Mouse (Mus musculus) mature B cell (primary cell): Measurements from ENCODE around the gene Utp3.

Experiments
- in situ Hi-C: fragments of 300-500 bp; cut with MboI; formaldehyde crosslinking; loops from 2 replicates; pipeline ENCODE4 v1.14.3; 2019

The Utp3 gene

GRCm38 (mm10) chr5:88569541-88569940 lies 15.3 kb downstream of the Utp3 start:
- in situ Hi-C loops, result no loop called here

GRCm38 (mm10) chr5:88574829-88575228 lies 20.6 kb downstream of the Utp3 start:
- in situ Hi-C loops, result no loop called here

- in situ Hi-C loops, result no loop called here
Observed at GRCm38 (mm10) chr5:88575506-88576338, 21.5 kb downstream of the Utp3 start.

- in situ Hi-C loops, result no loop called here
Observed at GRCm38 (mm10) chr5:88580681-88581080, 26.4 kb downstream of the Utp3 start.

- in situ Hi-C loops, result no loop called here
Observed at GRCm38 (mm10) chr5:88581343-88581742, 27.1 kb downstream of the Utp3 start.

- in situ Hi-C loops, result no loop called here
Observed at GRCm38 (mm10) chr5:88583271-88584031, 29.2 kb downstream of the Utp3 start.

- in situ Hi-C loops, result no loop called here
Observed at GRCm38 (mm10) chr5:88584061-88584460, 29.8 kb downstream of the Utp3 start.

- in situ Hi-C loops, result no loop called here
Observed at GRCm38 (mm10) chr5:88586407-88587174, 32.3 kb downstream of the Utp3 start.

GRCm38 (mm10) chr5:88587211-88587934 lies 33.1 kb downstream of the Utp3 start:
- in situ Hi-C loops, result no loop called here

- in situ Hi-C loops, result no loop called here
Observed at GRCm38 (mm10) chr5:88588481-88588880, 34.2 kb downstream of the Utp3 start.

- in situ Hi-C loops, result no loop called here
Observed at GRCm38 (mm10) chr5:88593421-88594172, 39.3 kb downstream of the Utp3 start.

- in situ Hi-C loops, result no loop called here
Observed at GRCm38 (mm10) chr5:88594173-88594569, 39.9 kb downstream of the Utp3 start.

- in situ Hi-C loops, result no loop called here
Observed at GRCm38 (mm10) chr5:88595537-88596455, 41.5 kb downstream of the Utp3 start.

GRCm38 (mm10) chr5:88598961-88599360 lies 44.7 kb downstream of the Utp3 start:
- in situ Hi-C loops, result no loop called here

- in situ Hi-C loops, result no loop called here
Observed at GRCm38 (mm10) chr5:88602030-88602429, 47.8 kb downstream of the Utp3 start.

GRCm38 (mm10) chr5:88602713-88603112 lies 48.5 kb downstream of the Utp3 start:
- in situ Hi-C loops, result no loop called here

- in situ Hi-C loops, result no loop called here
Observed at GRCm38 (mm10) chr5:88604046-88604445, 49.8 kb downstream of the Utp3 start.

GRCm38 (mm10) chr5:88604641-88605358 lies 50.5 kb downstream of the Utp3 start:
- in situ Hi-C loops, result no loop called here
